ENCODE assay signal across 28 mouse cellular contexts in the genomic region with DNA sequence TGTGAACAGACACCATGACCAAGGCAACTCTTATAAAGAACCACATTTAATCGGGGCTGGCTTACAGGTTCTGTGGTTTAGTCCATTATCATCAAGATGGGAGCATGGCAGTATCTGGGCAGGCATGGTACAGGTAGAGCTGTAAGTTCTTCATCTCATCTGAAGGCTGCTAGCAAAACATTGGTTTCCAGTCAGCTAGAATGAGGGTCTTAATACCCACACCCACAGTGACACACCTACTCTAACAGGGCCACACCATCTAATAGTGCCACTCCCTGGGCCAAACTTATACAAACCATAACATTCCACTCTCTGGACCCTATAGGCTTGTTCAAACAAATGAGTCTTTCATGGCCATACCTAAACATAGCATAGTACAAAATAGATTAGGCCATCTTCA.
"Had no signal": no experiment of that assay in that cellular context is flagged by ENCODE, and none has a peak within 500 bp of the region (broad histone marks: within the 10 kb centered on the region; RNA-seq: fewer than 3 reads in every experiment).

No protein-coding gene starts in this region.

- H3K27me3 ChIP-seq: embryonic facial prominence, embryonic 12.5 days; embryonic facial prominence, embryonic 13.5 days; embryonic facial prominence, embryonic 15.5 days; forebrain, embryonic 12.5 days; forebrain, embryonic 13.5 days; forebrain, embryonic 15.5 days had no signal

- H3K9me3 ChIP-seq: embryonic facial prominence, embryonic 10.5 days; embryonic facial prominence, embryonic 12.5 days; embryonic facial prominence, embryonic 13.5 days; embryonic facial prominence, embryonic 15.5 days; forebrain, embryonic 10.5 days; forebrain, embryonic 12.5 days; forebrain, embryonic 13.5 days; forebrain, embryonic 15.5 days had no signal

- H3K4me2 ChIP-seq: embryonic facial prominence, embryonic 12.5 days; embryonic facial prominence, embryonic 13.5 days; embryonic facial prominence, embryonic 15.5 days; forebrain, embryonic 12.5 days; forebrain, embryonic 13.5 days; forebrain, embryonic 15.5 days had no signal

- DNase-seq: cerebellum, adult 2 months; cerebellum, adult 8-10 months; cerebellum, adult 9-10 months; cerebellum, adult 9-11 months; cerebellum, postnatal 10 days; cerebellum, postnatal 14 days; cerebellum, postnatal 25 days; cerebellum, postnatal 36 days; embryo, embryonic 11 days; forebrain, postnatal 0 days; gastrocnemius, adult 2 months; gastrocnemius, postnatal 10 days; gastrocnemius, postnatal 14 days; gastrocnemius, postnatal 25 days; gastrocnemius, postnatal 36 days; heart, adult 18-20 months; heart, adult 2 months had no signal

- H3K27ac ChIP-seq: embryonic facial prominence, embryonic 10.5 days; embryonic facial prominence, embryonic 12.5 days; embryonic facial prominence, embryonic 13.5 days; embryonic facial prominence, embryonic 15.5 days; forebrain, embryonic 10.5 days; forebrain, embryonic 12.5 days; forebrain, embryonic 13.5 days; forebrain, embryonic 15.5 days; gastrocnemius, adult 2 months; heart, adult 2 months had no signal

- H3K36me3 ChIP-seq: embryonic facial prominence, embryonic 10.5 days; embryonic facial prominence, embryonic 12.5 days; embryonic facial prominence, embryonic 13.5 days; embryonic facial prominence, embryonic 15.5 days; forebrain, embryonic 10.5 days; forebrain, embryonic 12.5 days; forebrain, embryonic 15.5 days had no signal

- H3K4me3 ChIP-seq: embryonic facial prominence, embryonic 10.5 days; embryonic facial prominence, embryonic 12.5 days; embryonic facial prominence, embryonic 13.5 days; embryonic facial prominence, embryonic 15.5 days; erythroblast, embryonic 14.5 days; forebrain, embryonic 10.5 days; forebrain, embryonic 12.5 days; forebrain, embryonic 13.5 days; forebrain, embryonic 15.5 days; gastrocnemius, adult 2 months; heart, adult 2 months had no signal

- H3K9ac ChIP-seq: embryonic facial prominence, embryonic 12.5 days; embryonic facial prominence, embryonic 13.5 days; embryonic facial prominence, embryonic 15.5 days; forebrain, embryonic 12.5 days; forebrain, embryonic 13.5 days; forebrain, embryonic 15.5 days; forebrain, postnatal 0 days had no signal

- H3K4me1 ChIP-seq: embryonic facial prominence, embryonic 10.5 days; embryonic facial prominence, embryonic 12.5 days; embryonic facial prominence, embryonic 13.5 days; embryonic facial prominence, embryonic 15.5 days; forebrain, embryonic 10.5 days; forebrain, embryonic 12.5 days; forebrain, embryonic 13.5 days; forebrain, embryonic 15.5 days had no signal

- ATAC-seq: forebrain, embryonic 13.5 days; forebrain, embryonic 14.5 days; forebrain, embryonic 15.5 days; forebrain, embryonic 16.5 days; forebrain, postnatal 0 days had no signal
